Mouse (Mus musculus) thymus, adult 18-20 months (tissue): ENCODE results near the gene Hoxa10.
A peak's percentile ranks its signal among the peaks of the same experiment; 100 is the strongest.

ENCODE experiments used
- DNase-seq, 2 experiments: peaks; one replicate each; pipeline ENCODE4 v3.0.0; 2022; ENCODE audit warnings: mixed read lengths in 2 of 2

Hoxa10 gene

GRCm38 (mm10) chr6:52217459-52217768, 23.2 kb downstream of the Hoxa10 start:
- DNase-seq, result peak; percentile 52 to 58

DNA sequence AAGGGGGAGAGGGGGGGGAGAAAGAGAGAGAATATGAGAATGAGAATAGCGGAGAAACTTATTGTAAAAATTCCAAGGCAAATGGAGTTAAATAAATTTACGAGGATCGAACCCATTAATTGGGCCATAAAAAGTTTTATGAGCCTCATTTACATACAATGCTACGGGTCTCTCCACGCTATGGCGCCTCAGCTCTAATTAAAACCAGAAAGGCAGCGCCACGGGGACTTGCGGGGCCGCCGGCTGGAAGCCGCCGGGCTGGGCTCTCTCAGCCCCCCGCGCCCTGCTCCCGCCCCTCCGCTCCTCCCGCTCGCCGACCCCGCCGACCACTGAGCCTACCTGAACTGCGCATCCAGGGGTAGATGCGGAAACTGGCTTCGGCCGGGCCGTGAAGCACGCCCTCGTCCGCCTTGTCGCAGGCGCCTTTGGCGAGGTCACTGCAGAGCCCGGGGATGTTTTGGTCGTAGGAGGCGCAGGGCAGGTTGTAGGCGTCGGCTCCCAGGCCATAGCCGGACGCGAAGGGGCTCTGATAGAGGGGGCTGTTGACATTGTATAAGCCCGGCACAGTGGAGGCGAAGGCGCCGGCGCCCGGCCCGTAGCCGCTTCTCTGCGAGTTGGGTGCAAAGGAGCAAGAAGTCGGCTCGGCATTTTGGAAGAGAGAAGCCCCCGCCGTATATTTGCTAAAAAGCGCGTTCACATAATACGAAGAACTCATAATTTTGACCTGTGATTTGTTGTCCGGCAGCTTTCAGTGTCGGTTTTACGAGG, 23.8 kb downstream of the Hoxa10 start:
- no peak for DNase-seq

DNA sequence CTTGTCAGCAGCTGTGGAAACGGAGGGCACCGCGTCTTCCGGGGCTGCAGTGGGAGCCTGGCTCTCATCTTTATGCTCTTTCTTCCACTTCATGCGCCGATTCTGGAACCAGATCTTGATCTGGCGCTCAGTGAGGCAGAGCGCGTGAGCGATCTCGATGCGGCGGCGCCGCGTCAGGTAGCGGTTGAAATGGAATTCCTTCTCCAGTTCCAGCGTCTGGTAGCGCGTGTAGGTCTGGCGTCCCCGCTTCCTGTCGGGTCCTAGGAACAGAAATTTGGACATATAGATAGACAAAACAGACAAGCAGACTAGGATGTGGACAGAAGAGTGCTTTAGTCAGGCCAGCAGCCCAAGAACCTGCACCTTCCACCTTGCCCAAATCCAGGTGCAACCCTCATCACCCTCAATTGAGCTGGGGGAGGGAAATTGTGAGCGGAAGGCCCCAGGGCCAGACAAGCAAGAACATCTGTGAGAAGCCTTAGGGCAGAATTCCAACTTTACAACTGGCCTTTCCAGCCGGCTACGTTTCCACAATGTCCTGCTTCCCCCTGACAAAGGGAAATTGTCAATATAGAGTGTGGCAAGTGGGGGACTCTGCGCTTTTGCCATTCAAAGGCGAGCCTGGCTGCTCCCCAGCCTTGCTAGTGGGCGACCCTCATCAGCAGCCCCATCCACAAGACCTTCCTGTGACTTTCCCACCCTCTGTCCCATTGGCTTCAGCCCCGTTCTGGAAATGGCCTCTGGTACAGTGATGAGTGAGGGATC, 24.7 kb downstream of the Hoxa10 start:
- DNase-seq, result no peak

DNA sequence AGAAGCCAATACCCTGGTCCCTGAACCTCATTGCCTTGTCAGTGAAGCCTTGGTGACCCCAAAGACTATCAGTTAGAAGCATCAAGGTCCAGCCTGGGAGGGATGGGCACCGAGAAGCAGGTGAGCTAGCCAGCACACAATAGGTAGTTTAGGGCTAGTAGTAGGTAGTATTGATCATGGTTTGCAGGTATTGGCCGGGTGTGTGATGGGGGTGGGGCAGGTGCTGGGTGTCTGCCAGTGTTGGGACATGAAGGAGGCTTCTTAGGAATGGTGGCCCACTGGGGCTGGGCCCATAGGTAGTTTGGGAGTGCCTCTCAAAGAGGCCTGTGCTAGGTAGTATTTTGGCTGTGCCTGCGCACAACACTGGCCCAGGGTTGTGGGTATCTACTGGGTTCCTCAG, 25.6 kb downstream of the Hoxa10 start:
- no peak for DNase-seq

DNA sequence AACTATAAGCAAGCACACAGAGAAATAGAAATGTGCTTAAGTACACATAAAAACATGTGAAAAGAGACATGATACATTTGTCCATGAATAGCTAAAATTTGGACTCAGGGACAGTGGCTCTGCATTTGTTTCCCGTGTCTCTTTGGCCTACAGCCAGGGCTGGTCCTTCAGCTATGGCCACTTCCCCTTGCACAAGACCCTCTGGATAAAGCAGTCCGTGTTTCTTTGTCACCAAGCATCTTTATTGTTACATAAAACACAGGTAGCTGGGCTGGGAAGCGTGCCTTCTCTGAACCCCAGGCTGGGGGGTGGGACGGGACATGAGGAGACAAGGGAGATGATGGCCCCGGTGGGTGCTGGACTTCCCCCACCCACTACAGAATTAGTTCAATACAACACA, 26.4 kb downstream of the Hoxa10 start:
- no peak for DNase-seq

- no peak for DNase-seq
These were observed 27.3 kb downstream of the Hoxa10 start, which contains the start of the genes Hoxa3 and Gm28308 for GRCm38 (mm10) chr6:52213119-52213986. TSS of gene Hoxa3 (minus strand) at chr6:52213336. TSS of gene Gm28308 (minus strand) at chr6:52213339.

DNA sequence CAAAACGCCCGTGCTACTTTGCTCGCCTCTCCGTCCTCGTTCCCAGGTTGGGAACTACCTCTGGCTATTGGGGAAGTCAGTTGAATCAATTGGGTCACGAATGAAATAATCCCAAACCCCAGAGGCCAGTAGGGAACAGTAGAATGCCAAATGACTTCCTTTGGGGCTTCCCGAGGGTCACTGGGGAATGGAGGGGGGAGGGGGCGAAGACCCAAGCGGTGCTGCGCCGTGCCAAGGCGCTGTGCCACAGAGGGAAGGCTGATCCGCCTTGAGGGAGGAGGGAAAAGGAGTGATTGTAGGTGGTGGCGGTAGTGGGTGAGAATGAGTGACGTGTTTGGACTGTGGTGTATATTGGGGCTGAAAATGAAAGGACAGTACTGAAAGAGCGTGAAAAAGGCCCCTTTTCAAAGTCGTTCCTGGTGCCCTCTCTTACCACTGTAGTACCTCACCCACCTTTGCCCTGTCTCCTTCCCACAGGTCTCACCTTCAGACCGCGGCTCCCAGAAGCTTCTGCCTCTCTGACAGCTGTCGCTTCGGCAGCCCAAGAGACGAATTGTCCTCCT, 28.0 kb downstream of the Hoxa10 start:
- no peak for DNase-seq

GRCm38 (mm10) chr6:52211961-52212360, 28.7 kb downstream of the Hoxa10 start:
- no peak for DNase-seq

DNA sequence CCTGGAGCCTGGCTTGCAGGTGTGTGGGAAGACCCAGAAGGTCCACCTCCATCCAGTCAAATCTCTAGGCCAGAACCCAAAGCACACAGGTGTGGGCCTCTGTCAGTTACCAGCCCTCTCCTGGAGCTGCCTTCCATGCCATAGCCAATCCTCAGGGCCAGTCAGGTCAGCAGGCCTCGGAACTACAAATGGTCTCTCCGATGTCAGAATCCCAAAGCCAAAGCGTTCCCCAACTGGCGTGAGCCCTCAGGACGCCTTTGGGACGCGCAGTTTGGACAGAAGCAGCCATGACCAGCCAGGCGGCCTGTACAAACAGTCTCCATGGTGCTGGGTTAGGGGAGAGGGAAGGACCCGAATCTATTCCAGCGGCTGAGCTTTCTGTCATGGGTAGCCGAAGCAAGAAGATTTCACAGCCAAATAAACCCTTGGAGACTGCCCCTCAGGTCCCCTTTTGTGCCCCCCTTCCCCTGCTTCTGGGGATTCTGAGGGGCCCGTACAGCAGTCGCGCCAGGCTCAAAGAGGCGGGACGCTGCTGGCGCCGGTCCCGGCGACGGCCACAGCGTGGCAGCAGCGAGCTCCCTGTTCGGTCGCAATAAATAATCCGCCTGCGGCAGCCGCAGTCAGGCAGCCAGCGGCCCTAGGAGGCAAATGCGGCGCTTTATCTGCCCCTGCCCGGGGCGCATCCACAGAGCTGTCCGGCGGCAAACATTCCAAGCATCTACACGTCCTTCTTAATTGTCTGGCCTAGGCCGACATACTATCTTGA, 29.3 kb downstream of the Hoxa10 start:
- peak in 1 of 2 experiments; percentile 43 for DNase-seq

GRCm38 (mm10) chr6:52209685-52210046, 31.0 kb downstream of the Hoxa10 start:
- no peak for DNase-seq

DNA sequence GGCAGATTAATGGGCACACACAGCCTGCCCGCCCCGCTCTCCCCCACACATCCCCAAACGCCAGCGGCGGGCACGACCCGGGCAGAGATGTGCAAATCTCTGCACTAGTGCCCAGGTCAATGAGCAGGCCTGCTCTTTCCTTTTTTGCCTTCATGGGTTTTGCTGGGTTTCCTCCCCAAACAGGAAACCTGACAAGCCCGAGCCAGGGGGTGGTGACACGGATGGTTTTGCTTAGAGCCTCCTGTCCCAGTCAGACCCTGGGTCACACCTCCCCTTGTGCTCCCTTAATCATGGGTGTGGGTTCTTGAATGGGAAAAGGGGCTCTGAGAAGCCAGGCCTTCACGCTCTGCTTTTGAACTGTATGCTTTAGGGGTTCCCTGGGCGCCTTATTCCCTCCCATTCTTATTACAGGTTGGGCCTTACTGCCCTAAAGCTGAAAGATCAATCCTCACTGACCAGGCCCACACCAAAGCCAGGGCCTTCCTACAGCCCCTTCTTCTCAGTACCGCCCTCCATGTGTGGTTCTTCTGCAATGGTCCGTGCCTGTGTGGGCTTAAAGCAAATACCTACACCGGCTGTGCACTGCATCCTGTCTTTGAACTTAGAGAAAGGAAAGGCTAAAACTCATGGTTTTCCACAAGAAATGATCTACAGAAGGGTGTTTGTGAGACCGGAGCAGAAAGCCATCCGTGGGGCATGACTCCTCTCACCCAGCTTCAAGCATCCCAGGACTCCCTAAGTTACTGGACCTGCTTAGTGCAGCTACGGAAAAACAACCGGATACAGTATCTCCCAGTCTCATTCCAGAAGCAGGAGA, 31.6 kb downstream of the Hoxa10 start:
- no peak for DNase-seq

GRCm38 (mm10) chr6:52208072-52208867, 32.4 kb downstream of the Hoxa10 start, which contains the start of gene Hoxa6:
TSS of gene Hoxa6 (minus strand) at chr6:52208722.
- DNase-seq, result no peak

- no peak for DNase-seq
These were observed 33.0 kb downstream of the Hoxa10 start for GRCm38 (mm10) chr6:52207684-52207976.

- no peak for DNase-seq
These were observed 33.6 kb downstream of the Hoxa10 start for GRCm38 (mm10) chr6:52206882-52207683.

GRCm38 (mm10) chr6:52205638-52206621, 34.7 kb downstream of the Hoxa10 start:
- no peak for DNase-seq

DNA sequence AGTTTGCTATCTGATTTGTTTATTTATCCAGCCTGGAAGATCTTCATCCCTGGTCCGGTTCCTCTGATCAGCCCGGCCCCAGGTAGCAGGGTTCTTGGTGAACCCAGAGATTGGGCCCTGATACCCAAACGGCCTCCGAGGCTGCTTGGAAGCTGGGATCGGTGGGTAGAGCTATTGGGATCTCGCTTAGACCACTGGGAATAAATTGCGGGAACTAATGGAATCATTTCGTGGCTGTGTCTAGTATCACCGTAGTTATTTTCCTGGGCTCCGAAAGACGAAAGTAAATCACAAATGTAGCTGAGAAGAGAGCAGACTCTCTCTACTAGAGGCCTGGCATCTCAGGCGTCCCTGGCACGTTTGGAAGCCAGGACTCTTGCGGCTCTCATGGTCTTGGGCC, 35.4 kb downstream of the Hoxa10 start:
- DNase-seq, result no peak

DNA sequence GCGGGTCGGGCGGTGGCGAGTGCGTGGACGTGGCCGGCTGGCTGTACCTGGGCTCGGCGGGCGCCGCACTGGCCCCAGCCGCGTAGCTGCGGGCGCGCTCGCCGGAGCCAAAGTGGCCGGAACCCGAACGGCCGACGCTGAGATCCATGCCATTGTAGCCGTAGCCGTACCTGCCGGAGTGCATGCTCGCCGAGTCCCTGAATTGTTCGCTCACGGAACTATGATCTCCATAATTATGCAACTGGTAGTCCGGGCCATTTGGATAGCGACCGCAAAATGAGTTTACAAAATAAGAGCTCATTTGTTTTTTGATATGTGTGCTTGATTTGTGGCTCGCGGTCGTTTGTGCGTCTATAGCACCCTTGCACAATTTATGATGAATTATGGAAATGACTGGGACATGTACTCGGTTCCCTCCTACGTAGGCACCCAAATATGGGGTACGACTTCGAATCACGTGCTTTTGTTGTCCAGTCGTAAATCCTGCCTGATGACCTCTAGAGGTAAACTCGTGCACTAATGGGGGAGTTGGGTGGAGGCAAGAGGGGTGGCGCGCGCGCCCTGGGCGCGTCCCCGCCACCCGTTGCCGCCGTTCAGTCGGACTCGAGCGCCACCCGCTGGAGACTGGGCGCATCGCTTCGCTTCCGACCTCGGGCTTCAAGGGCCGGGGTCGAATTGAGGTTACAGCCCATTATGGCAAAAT, 36.5 kb downstream of the Hoxa10 start, which contains the start of gene Hoxa5:
Hoxa5 (minus strand) TSS at position 538 of the 703 bp plus-strand sequence.
- no peak for DNase-seq
